Mouse (Mus musculus): ENCODE results near the gene Ifngr1. TPM values are rescaled to one million over a fixed set of nuclear protein-coding genes. Genes with fewer than 3 reads are reported as not detected.

Gene Ifngr1
- 34.3 and 34.8 TPM in 2 replicates for polyA plus RNA-seq (2014; fragmentation: Nextera tagmentation; extraction: Ambion mirVana)

- Histone ChIP-seq H3K36me3 (ENCODE audit: control insufficient read depth, insufficient read depth, low read length) (no peaks in the 10 kb centered on the region), H3K27ac (ENCODE audit: low read depth, low read length) (peak within 1 kb of the TSS; percentile 65), H3K4me1 (ENCODE audit: control insufficient read depth, insufficient read depth, low read length) (peaks cover 3% of the 10 kb centered on the region), H3K9ac (ENCODE audit: low read length) (peak within 1 kb of the TSS; percentile 73), H3K9me3 (ENCODE audit: control insufficient read depth, low read length) (no peaks in the 10 kb centered on the region), H3K4me2 (peak within 1 kb of the TSS; percentile 75), H3K27me3 (ENCODE audit: control insufficient read depth, insufficient read depth, low read length) (peaks cover 2% of the 10 kb centered on the region), H3K4me3 (ENCODE audit: low read depth, low read length) (peak within 1 kb of the TSS; percentile 59)
- ATAC-seq (ENCODE audit: low FRiP score) (peak; percentile 99), DNase-seq (ENCODE audit: low spot score, missing footprints) (peak; percentile 100)
- WGBS = under 1% methylated on average over 52 of the region's 52 CpGs
Observed at GRCm38 (mm10) chr10:19591641-19592441, at the start of gene Ifngr1. Ifngr1 (plus strand) TSS chr10:19591949.

GRCm38 (mm10) chr10:19546825-19547224, 44.9 kb upstream of the Ifngr1 start:
- Histone ChIP-seq H3K4me3 (ENCODE audit: low read depth, low read length) (no peak overlapping the region), H3K27me3 (ENCODE audit: control insufficient read depth, insufficient read depth, low read length) (no peaks in the 10 kb centered on the region), H3K4me1 (ENCODE audit: control insufficient read depth, insufficient read depth, low read length) (no peaks in the 10 kb centered on the region), H3K36me3 (ENCODE audit: control insufficient read depth, insufficient read depth, low read length) (no peaks in the 10 kb centered on the region), H3K9ac (ENCODE audit: low read length) (no peak overlapping the region), H3K9me3 (ENCODE audit: control insufficient read depth, low read length) (no peaks in the 10 kb centered on the region), H3K4me2 (no peak overlapping the region), H3K27ac (ENCODE audit: low read depth, low read length) (no peak overlapping the region)
- DNase-seq (ENCODE audit: low spot score, missing footprints) (no peak), ATAC-seq (ENCODE audit: low FRiP score) (no peak)
- WGBS = 95% methylated on average over 1 of the region's 1 CpGs

GRCm38 (mm10) chr10:19548016-19548415, 43.7 kb upstream of the Ifngr1 start:
- no peaks in the 10 kb centered on the region for H3K36me3 ChIP-seq (ENCODE audit: control insufficient read depth, insufficient read depth, low read length)
- no peak overlapping the region for H3K27ac ChIP-seq (ENCODE audit: low read depth, low read length)
- ATAC-seq (ENCODE audit: low FRiP score) (no peak), DNase-seq (ENCODE audit: low spot score, missing footprints) (no peak)
- H3K4me2 ChIP-seq = no peak overlapping the region
- no peak overlapping the region for H3K4me3 ChIP-seq (ENCODE audit: low read depth, low read length)
- H3K9me3 ChIP-seq (ENCODE audit: control insufficient read depth, low read length) = no peaks in the 10 kb centered on the region
- no peak overlapping the region for H3K9ac ChIP-seq (ENCODE audit: low read length)
- H3K4me1 ChIP-seq (ENCODE audit: control insufficient read depth, insufficient read depth, low read length) = no peaks in the 10 kb centered on the region
- 81% methylated on average over 1 of the region's 1 CpGs for WGBS
- no peaks in the 10 kb centered on the region for H3K27me3 ChIP-seq (ENCODE audit: control insufficient read depth, insufficient read depth, low read length)

- Histone ChIP-seq H3K36me3 (ENCODE audit: control insufficient read depth, insufficient read depth, low read length) (no peaks in the 10 kb centered on the region), H3K4me3 (ENCODE audit: low read depth, low read length) (no peak overlapping the region), H3K27me3 (ENCODE audit: control insufficient read depth, insufficient read depth, low read length) (no peaks in the 10 kb centered on the region), H3K9me3 (ENCODE audit: control insufficient read depth, low read length) (no peaks in the 10 kb centered on the region), H3K4me2 (no peak overlapping the region), H3K9ac (ENCODE audit: low read length) (no peak overlapping the region), H3K4me1 (ENCODE audit: control insufficient read depth, insufficient read depth, low read length) (no peaks in the 10 kb centered on the region), H3K27ac (ENCODE audit: low read depth, low read length) (no peak overlapping the region)
- no peak for DNase-seq (ENCODE audit: low spot score, missing footprints)
- no peak for ATAC-seq (ENCODE audit: low FRiP score)
- WGBS = 87% methylated on average over 2 of the region's 2 CpGs
Observed at GRCm38 (mm10) chr10:19548491-19548890, 43.3 kb upstream of the Ifngr1 start.

GRCm38 (mm10) chr10:19551585-19551984, 40.2 kb upstream of the Ifngr1 start:
- Histone ChIP-seq H3K4me2 (no peak overlapping the region), H3K36me3 (ENCODE audit: control insufficient read depth, insufficient read depth, low read length) (no peaks in the 10 kb centered on the region), H3K27ac (ENCODE audit: low read depth, low read length) (no peak overlapping the region), H3K9me3 (ENCODE audit: control insufficient read depth, low read length) (no peaks in the 10 kb centered on the region), H3K4me3 (ENCODE audit: low read depth, low read length) (no peak overlapping the region), H3K27me3 (ENCODE audit: control insufficient read depth, insufficient read depth, low read length) (no peaks in the 10 kb centered on the region), H3K4me1 (ENCODE audit: control insufficient read depth, insufficient read depth, low read length) (no peaks in the 10 kb centered on the region), H3K9ac (ENCODE audit: low read length) (no peak overlapping the region)
- WGBS = 91% methylated on average over 3 of the region's 3 CpGs
- no peak for DNase-seq (ENCODE audit: low spot score, missing footprints)
- no peak for ATAC-seq (ENCODE audit: low FRiP score)

GRCm38 (mm10) chr10:19553857-19554256, 37.9 kb upstream of the Ifngr1 start:
- Histone ChIP-seq H3K27ac (ENCODE audit: low read depth, low read length) (no peak overlapping the region), H3K4me2 (no peak overlapping the region), H3K27me3 (ENCODE audit: control insufficient read depth, insufficient read depth, low read length) (no peaks in the 10 kb centered on the region), H3K9ac (ENCODE audit: low read length) (no peak overlapping the region), H3K9me3 (ENCODE audit: control insufficient read depth, low read length) (no peaks in the 10 kb centered on the region), H3K36me3 (ENCODE audit: control insufficient read depth, insufficient read depth, low read length) (no peaks in the 10 kb centered on the region), H3K4me1 (ENCODE audit: control insufficient read depth, insufficient read depth, low read length) (no peaks in the 10 kb centered on the region), H3K4me3 (ENCODE audit: low read depth, low read length) (no peak overlapping the region)
- ATAC-seq (ENCODE audit: low FRiP score) (no peak), DNase-seq (ENCODE audit: low spot score, missing footprints) (no peak)
- 70% methylated on average over 2 of the region's 2 CpGs for WGBS

- no peaks in the 10 kb centered on the region for H3K27me3 ChIP-seq (ENCODE audit: control insufficient read depth, insufficient read depth, low read length)
- H3K4me1 ChIP-seq (ENCODE audit: control insufficient read depth, insufficient read depth, low read length) = no peaks in the 10 kb centered on the region
- no peak overlapping the region for H3K9ac ChIP-seq (ENCODE audit: low read length)
- no peak overlapping the region for H3K27ac ChIP-seq (ENCODE audit: low read depth, low read length)
- ATAC-seq (ENCODE audit: low FRiP score) = no peak
- no peak overlapping the region for H3K4me3 ChIP-seq (ENCODE audit: low read depth, low read length)
- H3K36me3 ChIP-seq (ENCODE audit: control insufficient read depth, insufficient read depth, low read length) = no peaks in the 10 kb centered on the region
- H3K4me2 ChIP-seq = no peak overlapping the region
- DNase-seq (ENCODE audit: low spot score, missing footprints) = no peak
- no peaks in the 10 kb centered on the region for H3K9me3 ChIP-seq (ENCODE audit: control insufficient read depth, low read length)
- 78% methylated on average over 4 of the region's 4 CpGs for WGBS
Observed at GRCm38 (mm10) chr10:19557696-19558095, 34.1 kb upstream of the Ifngr1 start.

- ATAC-seq (ENCODE audit: low FRiP score) (no peak), DNase-seq (ENCODE audit: low spot score, missing footprints) (no peak)
- no peak overlapping the region for H3K4me2 ChIP-seq
- no peak overlapping the region for H3K9ac ChIP-seq (ENCODE audit: low read length)
- no peaks in the 10 kb centered on the region for H3K36me3 ChIP-seq (ENCODE audit: control insufficient read depth, insufficient read depth, low read length)
- H3K4me3 ChIP-seq (ENCODE audit: low read depth, low read length) = no peak overlapping the region
- H3K4me1 ChIP-seq (ENCODE audit: control insufficient read depth, insufficient read depth, low read length) = no peaks in the 10 kb centered on the region
- no peaks in the 10 kb centered on the region for H3K27me3 ChIP-seq (ENCODE audit: control insufficient read depth, insufficient read depth, low read length)
- WGBS = 86% methylated on average over 8 of the region's 8 CpGs
- H3K9me3 ChIP-seq (ENCODE audit: control insufficient read depth, low read length) = no peaks in the 10 kb centered on the region
- no peak overlapping the region for H3K27ac ChIP-seq (ENCODE audit: low read depth, low read length)
Observed at GRCm38 (mm10) chr10:19559565-19560165, 32.1 kb upstream of the Ifngr1 start.

- Histone ChIP-seq H3K9me3 (ENCODE audit: control insufficient read depth, low read length) (no peaks in the 10 kb centered on the region), H3K4me2 (no peak overlapping the region), H3K9ac (ENCODE audit: low read length) (no peak overlapping the region), H3K4me1 (ENCODE audit: control insufficient read depth, insufficient read depth, low read length) (no peaks in the 10 kb centered on the region), H3K27me3 (ENCODE audit: control insufficient read depth, insufficient read depth, low read length) (no peaks in the 10 kb centered on the region), H3K4me3 (ENCODE audit: low read depth, low read length) (no peak overlapping the region), H3K27ac (ENCODE audit: low read depth, low read length) (no peak overlapping the region), H3K36me3 (ENCODE audit: control insufficient read depth, insufficient read depth, low read length) (no peaks in the 10 kb centered on the region)
- DNase-seq (ENCODE audit: low spot score, missing footprints) = no peak
- no peak for ATAC-seq (ENCODE audit: low FRiP score)
- WGBS = 97% methylated on average over 3 of the region's 3 CpGs
Observed at GRCm38 (mm10) chr10:19562598-19562997, 29.2 kb upstream of the Ifngr1 start.
